Mouse (Mus musculus) C2C12 (cell line): ENCODE measurements around the gene Cenpb. TPM values are rescaled to one million over a fixed set of nuclear protein-coding genes. Genes with fewer than 3 reads are reported as not detected.

Experiments used
- H3K27me3 ChIP-seq: one replicate; pipeline ENCODE4 v1.6.1; 2011; ENCODE audit not compliant: control insufficient read depth, insufficient read depth, insufficient read length
- H3K36me3 ChIP-seq: one replicate; pipeline ENCODE4 v1.6.1; 2011; ENCODE audit not compliant: control insufficient read depth, insufficient read depth
- H3K4me3 ChIP-seq: one replicate; pipeline ENCODE4 v1.5.1; 2011; ENCODE audit warnings: mild to moderate bottlenecking, control low read depth; ENCODE audit not compliant: poor library complexity, insufficient read depth, severe bottlenecking
- H3K79me2 ChIP-seq: one replicate; pipeline ENCODE4 v1.6.1; 2011; ENCODE audit not compliant: control insufficient read depth, insufficient read depth
- H3K79me3 ChIP-seq: one replicate; pipeline ENCODE4 v1.6.1; 2011; ENCODE audit warnings: low read depth, control low read depth
- H3ac ChIP-seq: one replicate; pipeline ENCODE3; 2011; ENCODE audit warnings: low read depth; ENCODE audit not compliant: control insufficient read depth, insufficient read length
- CEBPB ChIP-seq: IDR thresholded peaks from one replicate; pipeline ENCODE4 v1.6.1; 2011; ENCODE audit warnings: low read depth, mild to moderate bottlenecking, control low read depth, moderate library complexity
- CTCF ChIP-seq: IDR thresholded peaks from one replicate; pipeline ENCODE4 v1.5.1; 2011; ENCODE audit not compliant: control insufficient read depth, insufficient read depth, insufficient read length
- FOSL1 ChIP-seq: IDR thresholded peaks from one replicate; pipeline ENCODE4 v1.8.0; 2011; ENCODE audit warnings: mild to moderate bottlenecking, low read length; ENCODE audit not compliant: poor library complexity, insufficient read depth, severe bottlenecking
- MAX ChIP-seq: IDR thresholded peaks from one replicate; pipeline ENCODE4 v1.6.1; 2011; ENCODE audit warnings: mild to moderate bottlenecking, control low read depth
- MYOD1 ChIP-seq: IDR thresholded peaks from one replicate; pipeline ENCODE4 v1.6.1; 2011; ENCODE audit warnings: low read depth; ENCODE audit not compliant: control insufficient read depth, insufficient read length
- MYOG ChIP-seq: IDR thresholded peaks from one replicate; pipeline ENCODE4 v1.6.1; 2011; ENCODE audit not compliant: control insufficient read depth, insufficient read length; ENCODE audit errors: extremely low read depth
- USF1 ChIP-seq: IDR thresholded peaks from one replicate; pipeline ENCODE4 v1.6.1; 2011; ENCODE audit warnings: low read depth, mild to moderate bottlenecking, control low read depth, moderate library complexity
- polyA plus RNA-seq: library from polyadenylated mRNA; unstranded; fragments of >200 nt; fragmentation: generic; extraction: Trizol; gene quantifications from one replicate; pipeline ENCODE4 v1.2.1, GENCODE M21; 2012; ENCODE audit warnings: missing spikeins

The Cenpb gene
- polyA plus RNA-seq, 1 experiment = 168 TPM

- Histone ChIP-seq H3K27me3 (no peaks in the 10 kb centered on the region), H3ac (no peak overlapping the region), H3K4me3 (no peak overlapping the region), H3K36me3 (peaks cover 23% of the 10 kb centered on the region), H3K79me2 (no peaks in the 10 kb centered on the region), H3K79me3 (no peaks in the 10 kb centered on the region)
- TF ChIP-seq CEBPB (no peak), MAX (peak; percentile 79), CTCF (no peak), FOSL1 (no peak), MYOG (no peak), USF1 (peak; percentile 69), MYOD1 (peak; percentile 76)
These were observed 24.6 kb upstream of the Cenpb start for GRCm38 (mm10) chr2:131204410-131204981.

GRCm38 (mm10) chr2:131203816-131204409, 24.0 kb upstream of the Cenpb start:
- H3K4me3 ChIP-seq = no peak overlapping the region
- H3ac ChIP-seq = no peak overlapping the region
- peaks cover 28% of the 10 kb centered on the region for H3K36me3 ChIP-seq
- no peaks in the 10 kb centered on the region for H3K79me3 ChIP-seq
- TF ChIP-seq USF1 (no peak), CEBPB (peak; percentile 52)
- H3K79me2 ChIP-seq = no peaks in the 10 kb centered on the region
- H3K27me3 ChIP-seq = no peaks in the 10 kb centered on the region

- Histone ChIP-seq H3K79me3 (no peaks in the 10 kb centered on the region), H3ac (no peak overlapping the region), H3K36me3 (peaks cover 54% of the 10 kb centered on the region), H3K79me2 (no peaks in the 10 kb centered on the region), H3K4me3 (no peak overlapping the region), H3K27me3 (no peaks in the 10 kb centered on the region)
- no peak for TF ChIP-seq MAX
- TF ChIP-seq FOSL1 = no peak
- TF ChIP-seq CTCF = no peak
- TF ChIP-seq CEBPB = no peak
- TF ChIP-seq USF1 = no peak
- TF ChIP-seq MYOD1 = no peak
- no peak for TF ChIP-seq MYOG
These were observed 21.4 kb upstream of the Cenpb start for GRCm38 (mm10) chr2:131201262-131201661.

GRCm38 (mm10) chr2:131200710-131201109, 20.8 kb upstream of the Cenpb start:
- Histone ChIP-seq H3K36me3 (peaks cover 58% of the 10 kb centered on the region), H3K4me3 (no peak overlapping the region), H3K79me2 (no peaks in the 10 kb centered on the region), H3K27me3 (no peaks in the 10 kb centered on the region), H3K79me3 (no peaks in the 10 kb centered on the region), H3ac (no peak overlapping the region)
- TF ChIP-seq USF1 (no peak), MYOG (no peak), FOSL1 (no peak), MAX (no peak), MYOD1 (no peak)

GRCm38 (mm10) chr2:131196606-131197316, 16.9 kb upstream of the Cenpb start:
- Histone ChIP-seq H3ac (no peak overlapping the region), H3K36me3 (peaks cover 86% of the 10 kb centered on the region), H3K4me3 (no peak overlapping the region), H3K27me3 (no peaks in the 10 kb centered on the region), H3K79me2 (no peaks in the 10 kb centered on the region), H3K79me3 (no peaks in the 10 kb centered on the region)
- TF ChIP-seq MYOG = no peak
- no peak for TF ChIP-seq CTCF
- TF ChIP-seq FOSL1 = no peak
- TF ChIP-seq USF1 = no peak
- TF ChIP-seq MAX = no peak
- TF ChIP-seq CEBPB = no peak
- TF ChIP-seq MYOD1 = no peak
